Mouse (Mus musculus): ENCODE results near the gene Olfr129. TPM values are rescaled to one million over a fixed set of nuclear protein-coding genes. Genes with fewer than 3 reads are reported as not detected.

Olfr129 gene
- polyA plus RNA-seq (2011; ENCODE audit: insufficient read depth, insufficient read length, low replicate concordance, missing spikeins): not detected in 2 replicates

DNA sequence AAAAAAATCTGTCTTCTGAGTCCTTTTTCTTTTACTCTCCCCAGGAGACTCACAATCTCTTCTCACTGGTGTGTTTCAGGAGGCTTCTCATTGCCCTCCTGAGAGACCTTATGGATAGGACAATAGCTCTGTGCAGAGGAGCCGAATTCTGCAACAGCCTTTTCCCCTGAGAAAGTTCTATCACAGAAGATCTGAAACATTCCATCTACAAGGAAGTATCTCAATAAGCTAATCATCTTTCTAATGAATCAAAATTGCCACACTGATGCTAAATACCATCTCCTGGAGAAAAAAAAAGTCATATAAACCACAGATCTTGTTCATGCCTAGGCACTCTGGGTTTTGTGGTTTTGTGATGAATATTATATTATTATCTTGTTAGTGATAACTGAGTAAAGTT, at the start of gene Olfr129:
Gene Olfr129, minus strand, starts transcription at position 101 of the 400 bp plus-strand sequence.
- Histone ChIP-seq H3K27ac (ENCODE audit: control insufficient read depth, insufficient read depth, low read depth, low read length, poor library complexity) (no peak within 1 kb of the TSS), H3K4me3 (replicated peaks; ENCODE audit: control insufficient read depth, low read depth, low read length) (no peak within 1 kb of the TSS), H3K4me1 (ENCODE audit: control insufficient read depth, insufficient read depth, low read length) (no peaks in the 10 kb centered on the region)
- WGBS: 49% methylated on average over 1 of the region's 1 CpGs
- TF ChIP-seq POLR2A (IDR thresholded peaks at IDR 0.05; ENCODE audit: borderline replicate concordance, control insufficient read depth, low read depth, low read length): no peak
- TF ChIP-seq CTCF (IDR thresholded peaks at IDR 0.05; ENCODE audit: control insufficient read depth, insufficient read depth, low read length): no peak

DNA sequence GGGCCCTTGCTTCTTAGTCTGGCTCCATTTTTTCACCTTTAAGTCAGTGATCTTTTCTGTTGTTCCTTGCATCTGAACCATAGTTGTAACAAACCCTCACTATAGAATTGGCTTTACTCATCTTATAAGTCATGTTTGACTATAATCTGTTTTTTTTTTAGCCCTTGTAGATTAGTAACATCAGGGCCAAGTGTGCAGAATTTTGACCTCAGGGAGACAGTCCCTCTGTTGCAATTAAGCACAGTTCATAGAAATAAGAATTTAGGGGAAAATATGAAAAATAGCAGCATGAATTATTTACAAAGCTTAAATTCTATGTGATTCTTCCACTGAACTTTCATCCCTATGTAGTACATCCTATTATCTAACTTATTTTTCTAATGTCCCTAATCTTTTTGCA, 28.7 kb upstream of the Olfr129 start, which contains the start of gene Olfr131:
Gene Olfr131, minus strand, starts transcription at position 101 of the 400 bp plus-strand sequence.
- Histone ChIP-seq H3K4me1 (ENCODE audit: control insufficient read depth, insufficient read depth, low read length) (no peaks in the 10 kb centered on the region), H3K4me3 (replicated peaks; ENCODE audit: control insufficient read depth, low read depth, low read length) (no peak within 1 kb of the TSS), H3K27ac (ENCODE audit: control insufficient read depth, insufficient read depth, low read depth, low read length, poor library complexity) (no peak within 1 kb of the TSS)
- TF ChIP-seq POLR2A (IDR thresholded peaks at IDR 0.05; ENCODE audit: borderline replicate concordance, control insufficient read depth, low read depth, low read length) (no peak), CTCF (IDR thresholded peaks at IDR 0.05; ENCODE audit: control insufficient read depth, insufficient read depth, low read length) (no peak)

DNA sequence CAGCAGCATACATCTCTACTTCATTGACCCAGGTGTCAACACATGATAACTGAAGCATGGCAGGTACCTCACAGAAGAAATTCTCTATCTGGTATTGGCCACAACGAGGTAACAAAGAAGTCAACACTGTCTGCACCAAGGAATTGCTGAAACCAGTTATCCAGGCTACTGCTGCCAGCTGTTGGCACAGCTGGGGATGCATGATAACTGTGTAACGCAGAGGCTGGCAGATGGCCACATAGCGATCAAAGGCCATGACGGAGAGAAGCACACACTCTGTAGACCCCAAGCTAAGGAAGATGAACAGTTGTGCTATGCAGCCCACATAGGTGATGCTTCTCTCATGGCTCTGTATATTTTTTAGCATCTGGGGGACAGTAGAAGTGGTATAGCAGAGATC, 22.5 kb upstream of the Olfr129 start:
- H3K27ac ChIP-seq (ENCODE audit: control insufficient read depth, insufficient read depth, low read depth, low read length, poor library complexity): no peak overlapping the region
- TF ChIP-seq CTCF (IDR thresholded peaks at IDR 0.05; ENCODE audit: control insufficient read depth, insufficient read depth, low read length): no peak
- no peak for TF ChIP-seq POLR2A (IDR thresholded peaks at IDR 0.05; ENCODE audit: borderline replicate concordance, control insufficient read depth, low read depth, low read length)
- no peak overlapping the region for H3K4me3 ChIP-seq (replicated peaks; ENCODE audit: control insufficient read depth, low read depth, low read length)
- no peaks in the 10 kb centered on the region for H3K4me1 ChIP-seq (ENCODE audit: control insufficient read depth, insufficient read depth, low read length)
- WGBS: 79% methylated on average over 4 of the region's 4 CpGs

DNA sequence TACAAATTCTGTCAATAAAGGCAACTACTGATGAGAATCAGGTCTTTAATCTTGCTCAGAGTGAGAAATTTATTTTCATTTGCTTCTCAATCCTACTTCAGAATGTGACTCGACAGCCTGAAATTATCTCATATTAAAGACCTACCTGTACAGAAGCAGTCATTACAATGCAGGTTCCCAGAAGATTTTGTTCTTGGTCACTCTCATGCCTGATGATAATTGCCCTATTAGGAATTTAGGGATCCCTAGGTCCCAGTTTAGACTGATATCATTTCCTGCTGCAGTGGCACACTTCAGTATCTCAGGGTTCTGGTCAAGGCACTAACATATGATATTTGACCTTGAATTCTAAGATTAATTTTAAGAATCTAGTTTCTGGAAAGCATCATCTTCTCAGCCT, 3.7 kb upstream of the Olfr129 start, which contains the start of gene Olfr130:
Gene Olfr130, plus strand, starts transcription at position 301 of the 400 bp plus-strand sequence.
- 85% methylated on average over 1 of the region's 1 CpGs for WGBS
- Histone ChIP-seq H3K4me1 (ENCODE audit: control insufficient read depth, insufficient read depth, low read length) (no peaks in the 10 kb centered on the region), H3K27ac (ENCODE audit: control insufficient read depth, insufficient read depth, low read depth, low read length, poor library complexity) (no peak within 1 kb of the TSS), H3K4me3 (replicated peaks; ENCODE audit: control insufficient read depth, low read depth, low read length) (no peak within 1 kb of the TSS)
- TF ChIP-seq CTCF (IDR thresholded peaks at IDR 0.05; ENCODE audit: control insufficient read depth, insufficient read depth, low read length) (no peak), POLR2A (IDR thresholded peaks at IDR 0.05; ENCODE audit: borderline replicate concordance, control insufficient read depth, low read depth, low read length) (no peak)

DNA sequence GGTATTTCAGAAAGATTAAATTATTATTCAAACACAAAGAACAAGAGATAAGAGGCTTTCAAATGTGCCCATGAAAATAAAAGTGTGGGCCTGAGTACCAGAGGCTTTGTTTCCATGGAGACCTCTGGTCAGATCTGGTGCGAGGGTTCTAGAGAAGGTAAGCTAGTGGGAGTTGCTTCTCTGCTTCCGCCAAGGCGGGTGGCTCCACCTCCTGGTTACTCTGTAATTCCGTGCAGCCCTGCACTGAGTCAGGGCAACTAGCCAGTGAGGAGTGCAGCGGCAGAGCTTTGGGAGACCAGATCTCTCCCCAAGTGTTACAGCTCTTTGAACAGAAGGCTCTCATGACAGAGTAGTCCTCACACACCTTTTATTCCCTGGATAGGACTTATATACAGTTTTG, 33.6 kb downstream of the Olfr129 start:
- no peak overlapping the region for H3K27ac ChIP-seq (ENCODE audit: control insufficient read depth, insufficient read depth, low read depth, low read length, poor library complexity)
- no peaks in the 10 kb centered on the region for H3K4me1 ChIP-seq (ENCODE audit: control insufficient read depth, insufficient read depth, low read length)
- no peak for TF ChIP-seq POLR2A (IDR thresholded peaks at IDR 0.05; ENCODE audit: borderline replicate concordance, control insufficient read depth, low read depth, low read length)
- no peak for TF ChIP-seq CTCF (IDR thresholded peaks at IDR 0.05; ENCODE audit: control insufficient read depth, insufficient read depth, low read length)
- 44% methylated on average over 5 of the region's 5 CpGs for WGBS
- H3K4me3 ChIP-seq (replicated peaks; ENCODE audit: control insufficient read depth, low read depth, low read length): no peak overlapping the region

DNA sequence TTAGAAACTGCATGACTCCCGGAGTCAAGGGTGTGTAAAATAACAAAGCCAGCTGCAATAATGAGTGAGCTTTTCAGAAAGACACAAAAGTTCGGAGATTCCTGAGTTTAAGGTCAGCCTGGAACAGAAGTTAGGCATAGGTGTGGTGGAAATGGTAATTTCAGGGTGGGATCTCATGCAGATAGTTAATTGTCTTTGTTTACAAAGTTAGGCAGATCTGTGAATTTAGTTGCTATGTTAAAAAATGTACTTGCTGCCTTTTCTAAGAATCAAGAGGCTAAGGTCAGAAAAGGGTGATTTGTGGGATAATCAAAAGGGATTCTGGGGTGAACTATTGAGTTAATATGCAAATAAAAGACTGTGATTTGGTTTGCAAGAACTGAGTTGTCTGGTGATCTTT, 43.5 kb downstream of the Olfr129 start:
- no peak overlapping the region for H3K4me3 ChIP-seq (replicated peaks; ENCODE audit: control insufficient read depth, low read depth, low read length)
- TF ChIP-seq CTCF (IDR thresholded peaks at IDR 0.05; ENCODE audit: control insufficient read depth, insufficient read depth, low read length): no peak
- 68% methylated on average over 2 of the region's 2 CpGs for WGBS
- H3K4me1 ChIP-seq (ENCODE audit: control insufficient read depth, insufficient read depth, low read length): no peaks in the 10 kb centered on the region
- no peak overlapping the region for H3K27ac ChIP-seq (ENCODE audit: control insufficient read depth, insufficient read depth, low read depth, low read length, poor library complexity)

DNA sequence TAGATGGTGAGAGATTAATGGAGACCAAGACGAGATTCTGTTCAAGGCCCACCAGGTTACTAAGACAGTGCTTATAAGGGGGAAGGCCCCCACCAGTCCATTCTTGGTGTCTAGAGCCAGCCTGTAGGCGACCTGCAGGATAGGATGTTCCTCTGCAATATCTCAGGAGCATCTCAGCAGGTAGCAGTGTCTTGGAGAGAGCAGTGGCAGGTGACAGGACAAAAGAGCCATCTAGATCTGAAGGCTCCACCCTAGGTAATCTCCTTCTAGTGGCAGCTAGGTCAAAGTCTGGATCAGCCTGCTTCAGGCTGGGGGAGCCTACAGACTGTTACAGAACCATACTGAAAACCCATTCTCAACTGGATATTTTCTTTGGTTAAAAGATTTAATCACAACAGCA, 54.9 kb downstream of the Olfr129 start:
- Histone ChIP-seq H3K4me1 (ENCODE audit: control insufficient read depth, insufficient read depth, low read length) (no peaks in the 10 kb centered on the region), H3K4me3 (replicated peaks; ENCODE audit: control insufficient read depth, low read depth, low read length) (no peak overlapping the region), H3K27ac (ENCODE audit: control insufficient read depth, insufficient read depth, low read depth, low read length, poor library complexity) (no peak overlapping the region)
- WGBS: 57% methylated on average over 2 of the region's 2 CpGs
- TF ChIP-seq CTCF (IDR thresholded peaks at IDR 0.05; ENCODE audit: control insufficient read depth, insufficient read depth, low read length) (no peak), POLR2A (IDR thresholded peaks at IDR 0.05; ENCODE audit: borderline replicate concordance, control insufficient read depth, low read depth, low read length) (no peak)

Other genes starting within 250 kb of the Olfr129 start
- gene Olfr125, start 227.1 kb downstream of the Olfr129 start, polyA plus RNA-seq (2011; ENCODE audit: insufficient read depth, insufficient read length, low replicate concordance, missing spikeins): not detected in 2 replicates
- gene Olfr126, start 212.6 kb downstream of the Olfr129 start, polyA plus RNA-seq (2011; ENCODE audit: insufficient read depth, insufficient read length, low replicate concordance, missing spikeins): not detected in 2 replicates
- not detected in 2 replicates for gene Olfr127, start 159.6 kb downstream of the Olfr129 start, polyA plus RNA-seq (2011; ENCODE audit: insufficient read depth, insufficient read length, low replicate concordance, missing spikeins)
- gene Olfr128, start 139.5 kb downstream of the Olfr129 start, polyA plus RNA-seq (2011; ENCODE audit: insufficient read depth, insufficient read length, low replicate concordance, missing spikeins): 0.27 TPM in 1 of 2 replicates, not detected in the other
- gene Olfr761, start 107.0 kb downstream of the Olfr129 start, polyA plus RNA-seq (2011; ENCODE audit: insufficient read depth, insufficient read length, low replicate concordance, missing spikeins): not detected in 2 replicates
- gene Olfr130, start 3.8 kb upstream of the Olfr129 start, polyA plus RNA-seq (2011; ENCODE audit: insufficient read depth, insufficient read length, low replicate concordance, missing spikeins): not detected in 2 replicates
- not detected in 2 replicates for gene Olfr131, start 28.6 kb upstream of the Olfr129 start, polyA plus RNA-seq (2011; ENCODE audit: insufficient read depth, insufficient read length, low replicate concordance, missing spikeins)
- gene Olfr132, start 74.4 kb upstream of the Olfr129 start, polyA plus RNA-seq (2011; ENCODE audit: insufficient read depth, insufficient read length, low replicate concordance, missing spikeins): not detected in 2 replicates
- not detected in 2 replicates for gene Olfr133, start 85.2 kb upstream of the Olfr129 start, polyA plus RNA-seq (2011; ENCODE audit: insufficient read depth, insufficient read length, low replicate concordance, missing spikeins)
- gene Olfr134, start 111.3 kb upstream of the Olfr129 start, polyA plus RNA-seq (2011; ENCODE audit: insufficient read depth, insufficient read length, low replicate concordance, missing spikeins): not detected in 2 replicates
- gene Olfr135, start 144.3 kb upstream of the Olfr129 start, polyA plus RNA-seq (2011; ENCODE audit: insufficient read depth, insufficient read length, low replicate concordance, missing spikeins): not detected in 2 replicates
- gene Olfr138, start 201.0 kb upstream of the Olfr129 start, polyA plus RNA-seq (2011; ENCODE audit: insufficient read depth, insufficient read length, low replicate concordance, missing spikeins): not detected in 2 replicates
- not detected in 2 replicates for gene Olfr137, start 247.5 kb upstream of the Olfr129 start, polyA plus RNA-seq (2011; ENCODE audit: insufficient read depth, insufficient read length, low replicate concordance, missing spikeins)